Mouse (Mus musculus) layer of hippocampus, adult 9-11 months (tissue): ENCODE measurements at regions not wholly inside any gene's neighbourhood (a gene's known extent, or its start where the extent isn't known, plus 50 kb on each side); places are given as distances from the start of the nearest gene placed in this dataset.

Experiments used
- DNase-seq: peaks from one replicate; pipeline ENCODE4 v3.0.0; 2022

DNA sequence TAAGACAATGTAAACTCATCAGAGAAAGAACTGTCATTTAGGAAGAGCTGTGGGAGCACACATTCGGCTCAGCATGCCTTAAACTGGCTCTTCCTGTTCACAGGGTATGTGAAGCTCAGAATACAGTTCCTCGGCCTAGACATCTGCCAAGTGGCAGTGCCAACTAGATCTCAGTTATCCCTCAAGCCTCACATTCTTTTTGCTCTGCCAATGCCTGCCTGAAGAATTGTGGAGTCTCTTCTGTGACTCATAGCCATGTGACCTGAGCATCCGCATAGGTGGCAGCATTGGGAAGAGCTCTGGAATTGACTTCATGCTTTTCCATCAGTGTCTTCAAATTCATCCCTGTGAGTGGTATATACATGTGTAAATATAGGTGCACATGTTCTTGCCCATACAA, 59.7 kb downstream of the Prlhr start:
- DNase-seq: no peak

DNA sequence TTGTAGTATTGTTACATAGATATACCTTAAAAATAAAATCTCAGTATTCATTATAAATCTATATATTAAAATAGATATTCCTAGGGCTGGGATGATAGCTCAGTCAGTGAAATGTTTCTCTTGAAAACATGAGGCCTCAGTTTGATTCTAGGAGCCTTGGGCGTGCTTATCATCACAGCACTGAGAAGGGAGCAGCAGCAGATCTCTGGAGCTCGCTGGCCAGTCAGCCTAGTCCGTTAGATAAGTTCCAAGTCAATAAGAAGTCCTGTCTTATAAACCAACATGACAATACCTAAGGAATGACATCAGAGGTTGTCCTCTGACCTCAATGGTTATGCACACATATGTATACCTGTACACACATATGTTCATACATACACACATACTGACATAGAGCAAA, 68.7 kb downstream of the Prlhr start:
- DNase-seq: no peak

DNA sequence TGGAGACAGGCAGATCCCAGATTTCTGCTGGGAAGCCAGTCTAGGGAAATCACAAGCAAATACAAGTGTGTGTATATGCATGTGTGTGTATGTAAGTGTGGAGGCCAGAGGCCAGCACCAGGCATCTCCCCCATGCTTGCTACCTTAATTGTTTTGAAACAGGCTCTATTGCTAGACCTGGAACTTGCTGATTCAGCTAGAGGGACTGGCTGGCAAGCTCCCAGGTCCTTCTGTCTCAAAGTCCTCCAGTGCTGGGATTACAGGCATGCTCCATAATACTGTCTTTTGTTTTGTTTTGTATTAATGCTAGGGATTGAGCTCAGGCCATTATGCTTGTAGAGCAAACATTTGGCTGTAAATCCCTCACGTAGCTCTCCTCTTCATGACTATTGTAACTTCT, 70.4 kb downstream of the Prlhr start:
- no peak for DNase-seq

DNA sequence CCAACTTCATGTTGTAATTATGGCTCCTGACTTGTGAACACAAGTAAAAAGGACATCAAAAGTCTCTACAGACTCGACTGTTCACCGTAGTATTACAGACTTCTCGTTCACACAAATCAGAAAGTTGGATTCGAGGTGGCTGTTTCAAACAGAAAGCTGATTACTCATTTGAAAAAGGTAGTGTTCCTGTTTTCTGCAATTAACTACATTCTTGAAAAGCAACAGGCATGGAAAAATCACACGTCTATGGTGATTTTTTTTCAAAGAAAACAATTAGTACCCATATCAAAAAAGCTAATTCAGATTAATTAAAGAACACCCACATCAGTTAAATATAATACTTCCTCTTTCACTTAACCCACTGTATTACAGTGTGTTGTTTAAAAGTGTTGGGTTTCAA, 71.5 kb downstream of the Prlhr start:
- no peak for DNase-seq

DNA sequence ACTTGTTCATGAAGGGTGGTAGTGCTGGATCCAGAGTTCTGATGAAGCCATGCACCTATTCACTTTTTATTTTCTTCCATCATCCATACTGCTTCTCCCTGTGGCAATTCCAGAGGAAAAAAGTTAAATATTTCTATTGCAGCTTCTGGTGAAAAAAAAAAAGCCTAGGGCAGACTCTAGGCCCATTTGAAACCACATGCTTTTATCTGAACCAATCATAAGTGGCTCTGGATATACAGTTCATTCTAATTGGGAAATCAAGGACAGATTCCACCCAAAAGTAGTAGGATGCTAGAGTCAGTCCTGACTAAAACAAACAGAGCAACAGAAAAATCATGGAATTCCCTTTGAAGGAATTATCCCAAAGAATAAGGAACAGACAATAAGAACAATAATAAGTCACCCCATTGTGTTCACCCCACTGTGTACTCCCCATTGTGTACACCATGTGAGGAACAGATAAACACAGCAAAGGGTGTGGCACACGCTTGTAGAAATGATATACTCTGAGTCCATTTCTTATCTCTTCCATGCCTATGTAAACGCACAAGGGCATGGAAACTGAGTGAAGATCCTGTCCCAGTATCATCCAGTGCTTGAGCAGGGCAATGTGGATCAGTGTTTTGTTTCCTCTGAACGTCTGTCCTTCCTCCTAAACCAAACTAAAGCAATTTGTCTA, 81.4 kb downstream of the Prlhr start:
- no peak for DNase-seq

DNA sequence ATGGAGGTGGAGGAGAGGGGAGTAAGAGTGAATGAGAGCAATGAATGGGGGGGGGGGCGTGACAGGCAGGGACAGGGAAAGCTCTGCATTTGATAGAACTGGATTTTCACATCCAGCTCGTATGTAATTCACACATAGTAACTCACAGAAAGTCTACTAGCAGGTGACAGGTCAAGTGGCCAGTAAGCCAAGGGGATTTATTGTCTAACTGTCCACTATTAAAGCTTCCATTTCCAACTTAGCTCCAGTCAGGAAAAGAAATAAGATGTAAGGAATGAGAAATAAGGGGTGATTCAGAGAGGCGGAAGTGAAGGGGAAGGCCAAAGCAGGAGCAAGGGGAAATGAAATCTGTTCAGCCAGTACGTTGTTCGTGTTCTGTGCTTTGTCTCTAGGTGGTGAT, 83.4 kb downstream of the Prlhr start:
- DNase-seq: no peak

DNA sequence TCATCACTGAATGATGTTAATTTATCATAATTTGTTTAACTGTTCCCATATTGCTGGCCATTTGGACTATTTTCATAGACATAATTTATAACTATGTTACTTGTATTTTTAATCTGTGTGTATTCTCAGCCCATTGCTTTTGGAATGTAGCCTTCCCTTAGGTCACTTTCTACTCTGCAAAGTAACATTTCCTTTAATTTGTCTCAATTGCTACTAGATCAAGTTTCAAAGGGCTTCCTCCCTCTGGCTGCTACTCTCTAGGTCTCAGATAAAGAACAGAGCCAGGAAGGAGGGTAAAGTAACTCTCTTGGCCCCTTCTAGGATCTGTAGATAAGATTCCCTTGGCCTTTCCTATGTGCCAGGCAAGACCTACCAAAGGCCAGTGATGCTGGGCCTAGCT, 85.4 kb downstream of the Prlhr start:
- no peak for DNase-seq

DNA sequence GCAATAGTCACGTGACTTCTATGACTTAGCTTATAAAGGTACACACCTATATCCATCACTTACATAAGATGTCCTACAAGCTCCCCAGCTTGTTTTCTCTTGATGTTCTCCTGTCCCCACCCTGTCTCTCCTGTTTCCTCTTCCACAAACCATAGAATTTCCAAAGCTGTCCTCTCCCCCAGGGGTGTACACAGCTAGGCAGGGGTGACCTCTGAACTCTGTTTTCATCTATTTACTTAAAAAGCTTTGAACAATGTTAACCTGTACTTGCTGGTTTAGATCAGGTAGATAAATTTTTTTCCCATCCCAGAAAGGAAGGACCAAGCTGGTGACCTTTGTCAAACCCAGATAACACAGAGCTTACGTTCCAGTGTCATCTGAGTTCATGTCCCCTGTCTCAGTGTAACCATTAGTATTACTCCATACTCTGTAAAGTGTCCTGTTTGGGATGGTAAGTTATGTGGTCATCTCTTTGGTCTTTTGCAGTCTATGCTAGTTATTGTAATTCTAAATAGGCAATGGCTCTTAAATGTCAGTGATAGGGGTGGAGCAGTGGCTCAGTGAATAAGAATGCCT, 89.0 kb downstream of the Prlhr start:
- no peak for DNase-seq

DNA sequence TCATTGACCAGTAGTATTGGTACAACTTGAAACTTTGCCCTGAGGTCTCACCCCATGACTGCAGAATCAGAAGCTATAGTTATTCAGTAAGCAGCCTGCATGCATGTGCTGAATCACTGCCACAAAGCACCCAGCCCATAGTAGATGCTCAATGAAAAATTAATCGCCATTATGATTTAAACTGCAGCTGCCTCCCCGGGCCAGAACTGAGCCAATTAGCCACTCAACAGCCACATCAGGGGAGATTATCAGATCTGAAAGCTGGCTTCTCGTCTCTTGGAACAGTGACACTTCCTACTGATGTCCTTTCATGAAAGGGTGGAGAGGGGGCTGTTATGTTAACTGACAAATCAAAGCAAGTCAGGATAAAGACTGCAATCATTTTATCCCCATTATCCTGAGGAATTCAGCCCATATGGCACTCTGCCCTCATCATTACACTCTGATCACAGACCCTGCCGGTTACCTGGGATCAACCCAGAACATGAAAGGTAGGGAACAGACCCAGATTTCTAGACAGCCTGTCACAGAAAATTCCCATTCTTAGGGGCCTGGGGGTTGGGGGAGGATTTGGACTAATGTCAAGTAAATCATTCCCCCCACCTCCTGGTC, 104.0 kb downstream of the Prlhr start:
- no peak for DNase-seq

DNA sequence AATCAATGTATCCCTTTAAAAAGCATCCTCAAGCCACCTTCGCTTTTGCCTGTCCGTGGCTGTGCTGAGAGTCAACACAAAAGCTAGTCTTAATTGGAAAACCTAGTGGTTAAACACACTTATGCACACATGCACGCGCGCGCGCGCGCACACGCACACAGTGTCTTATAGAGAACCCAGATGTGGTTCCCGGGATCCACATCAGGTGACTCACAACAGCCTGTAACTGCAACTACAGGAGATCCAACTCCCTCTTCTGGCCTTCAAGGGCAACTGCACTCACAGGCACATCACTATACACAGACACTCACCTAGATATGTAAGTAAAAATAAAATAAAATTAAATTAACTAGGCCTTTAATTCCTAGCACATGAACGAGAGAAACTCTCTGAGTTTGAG, 118.4 kb upstream of the Fam204a start:
- no peak for DNase-seq

DNA sequence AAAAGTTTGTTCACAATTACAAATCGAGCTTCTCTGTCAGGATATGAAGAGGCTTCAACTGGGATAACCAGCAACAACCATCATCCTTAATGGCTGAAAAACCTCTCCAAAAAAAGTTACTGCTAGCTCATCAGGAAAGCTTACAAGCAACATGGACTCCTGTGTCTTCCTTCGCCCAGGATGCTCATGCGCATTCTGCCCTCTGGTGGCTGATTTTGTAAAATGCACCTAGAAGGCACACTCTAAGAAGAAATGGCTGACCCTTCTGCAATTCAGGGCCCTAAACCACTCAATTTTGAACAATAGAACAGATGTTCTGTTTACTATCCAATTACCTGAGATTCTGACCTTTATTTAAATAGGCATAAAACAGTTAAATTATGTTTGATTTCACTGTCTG, 115.0 kb upstream of the Fam204a start:
- peak; percentile 16 for DNase-seq

DNA sequence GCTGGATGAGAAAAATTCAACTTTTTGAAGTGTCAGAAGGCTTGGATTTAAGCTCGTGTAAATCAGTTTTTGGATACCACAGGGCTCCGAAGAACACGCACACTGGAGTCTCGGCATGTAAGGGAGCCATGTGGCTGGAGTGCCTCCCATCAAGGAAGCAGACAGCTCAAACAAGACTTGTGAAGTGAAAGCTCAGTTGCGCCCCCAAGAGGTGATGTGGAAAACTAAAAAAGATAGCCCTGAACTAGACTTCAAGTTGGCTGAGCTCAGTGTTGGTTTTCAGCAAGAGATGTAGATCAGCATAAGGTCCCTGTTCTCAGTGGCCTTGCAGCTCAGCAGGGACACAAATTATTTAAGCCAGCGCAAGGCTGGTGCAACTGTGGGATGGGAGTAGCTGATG, 113.7 kb upstream of the Fam204a start:
- no peak for DNase-seq

DNA sequence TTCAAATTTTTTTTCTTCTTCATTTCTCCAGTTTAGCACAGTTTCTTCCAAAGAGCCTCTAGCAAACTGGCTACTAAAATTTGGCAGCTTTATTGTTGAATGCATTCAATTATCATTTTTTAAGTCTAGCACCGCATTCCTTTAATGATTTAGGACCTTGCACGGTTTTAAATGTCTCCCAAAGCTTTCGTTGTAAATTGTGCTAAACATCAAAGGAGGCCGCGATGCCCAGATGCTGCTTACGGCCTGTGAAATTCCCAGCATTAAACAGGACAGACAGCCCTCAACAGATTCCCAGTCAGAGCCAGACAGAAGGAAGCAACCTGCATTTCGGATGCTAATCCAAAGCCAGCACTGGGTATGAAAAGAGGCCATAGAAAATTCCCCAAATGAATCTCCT, 108.0 kb upstream of the Fam204a start:
- DNase-seq: no peak

DNA sequence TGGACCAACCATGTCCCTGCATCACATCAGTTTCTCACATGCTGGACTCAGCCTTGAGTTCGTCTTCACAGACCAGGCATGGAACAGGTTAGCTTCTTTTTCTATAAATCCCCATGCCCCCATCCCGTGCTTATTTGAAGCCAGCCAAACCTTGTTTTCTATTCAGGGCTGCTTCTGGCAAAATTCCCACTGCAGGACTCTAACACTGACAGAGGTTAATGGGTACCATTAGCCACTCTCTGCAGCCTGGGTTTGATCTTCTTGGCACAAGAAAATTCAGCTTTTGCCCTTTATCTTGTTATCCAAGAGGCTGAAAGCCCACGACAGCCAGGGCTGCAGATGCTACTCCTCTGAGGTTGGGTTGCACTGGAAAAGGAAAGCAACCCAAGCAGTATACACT, 101.8 kb upstream of the Fam204a start:
- no peak for DNase-seq

DNA sequence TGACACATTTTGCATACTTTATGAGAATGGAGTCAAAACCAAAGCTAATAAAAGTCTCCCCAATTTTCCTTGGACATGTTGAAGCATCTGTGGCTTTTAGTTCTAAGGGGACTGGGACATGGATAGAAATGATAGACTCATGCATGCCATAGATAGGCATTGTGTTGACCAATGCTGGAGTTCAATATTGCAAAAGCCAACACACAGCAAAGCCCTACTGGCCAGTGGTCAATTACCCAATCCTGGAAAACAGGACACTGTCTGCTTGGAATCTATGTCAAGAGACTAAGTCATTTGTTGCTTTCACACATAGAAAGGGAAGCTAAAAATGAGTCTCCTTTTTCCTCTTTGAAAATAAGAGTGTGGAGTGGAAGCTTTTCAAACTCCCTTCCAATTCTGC, 99.1 kb upstream of the Fam204a start:
- DNase-seq: no peak

DNA sequence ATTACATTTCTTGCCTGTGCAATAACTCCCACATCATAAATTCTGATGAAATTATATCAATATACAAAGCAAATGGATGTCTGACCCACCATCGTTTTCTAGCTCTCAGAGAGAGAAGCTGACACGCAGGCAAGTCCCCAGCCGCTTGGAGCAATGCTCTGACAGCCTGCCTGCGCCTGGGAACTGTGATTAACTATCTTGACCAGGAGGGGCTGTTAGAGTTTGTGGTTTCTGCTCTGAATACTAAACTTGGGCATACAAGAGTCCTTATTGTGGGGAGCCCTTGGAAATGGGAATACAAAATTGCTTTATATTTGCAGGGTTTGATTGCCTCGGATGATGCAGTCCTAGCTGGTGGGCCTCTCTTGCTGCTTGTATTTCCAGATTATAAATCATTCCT, 98.6 kb upstream of the Fam204a start:
- DNase-seq: peak; percentile 8

DNA sequence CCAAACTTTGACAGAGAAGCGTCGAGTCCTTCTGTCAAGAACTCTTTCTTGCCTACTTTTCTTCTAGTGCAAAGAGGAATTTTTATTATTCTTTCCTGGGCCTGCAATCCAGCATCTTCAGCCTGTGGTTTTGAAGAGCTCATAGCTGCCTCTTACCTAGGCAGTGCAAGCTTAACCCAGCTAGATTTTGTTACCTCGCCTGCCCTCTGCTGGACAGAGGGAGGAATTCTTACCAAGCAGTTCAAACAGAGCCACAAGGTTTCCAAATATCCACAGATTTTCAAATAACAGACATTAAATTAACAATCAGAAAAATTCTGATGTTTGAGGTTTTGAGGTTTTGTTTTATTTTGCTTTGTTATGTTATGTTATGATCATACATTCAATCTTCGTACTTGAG, 84.1 kb upstream of the Fam204a start:
- DNase-seq: peak; percentile 44

DNA sequence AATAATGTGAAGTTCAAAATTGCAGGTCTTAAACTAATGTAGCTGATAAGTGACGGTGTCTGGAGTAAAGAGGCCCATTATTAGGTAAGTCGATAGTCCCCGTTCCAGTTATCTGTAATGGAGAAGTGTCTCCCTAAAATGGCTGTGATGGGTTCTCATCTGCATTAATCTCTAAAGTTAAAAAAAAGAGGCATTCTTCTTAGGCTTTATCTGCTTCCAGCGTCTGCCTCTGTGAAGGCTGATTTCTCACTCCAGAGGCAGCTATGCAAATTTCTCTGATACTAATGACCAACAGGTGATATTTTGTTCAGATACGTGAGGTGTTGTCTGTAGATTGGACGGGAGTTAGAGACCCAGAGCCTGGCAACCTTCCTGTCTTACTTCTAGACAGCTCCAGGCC, 75.9 kb upstream of the Fam204a start:
- no peak for DNase-seq

DNA sequence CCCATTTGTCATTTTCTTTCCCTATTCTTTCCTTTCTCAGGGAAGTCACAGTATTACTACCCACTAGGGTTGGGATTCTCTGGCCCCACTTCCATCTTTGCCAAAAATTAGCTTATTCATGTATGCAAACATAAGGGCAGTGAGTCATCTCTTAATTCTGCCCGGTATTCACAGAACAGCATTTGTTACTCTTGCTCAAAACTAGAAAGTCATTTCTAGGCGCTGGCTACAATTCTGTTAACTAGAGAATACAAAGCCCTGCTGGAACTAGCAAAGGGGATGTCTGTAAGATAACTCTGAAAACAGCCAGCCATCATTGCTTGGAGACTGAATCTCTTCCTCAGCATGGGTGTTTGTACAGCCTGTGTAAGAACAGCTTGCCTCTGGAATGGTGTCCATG, 74.4 kb upstream of the Fam204a start:
- peak; percentile 6 for DNase-seq

DNA sequence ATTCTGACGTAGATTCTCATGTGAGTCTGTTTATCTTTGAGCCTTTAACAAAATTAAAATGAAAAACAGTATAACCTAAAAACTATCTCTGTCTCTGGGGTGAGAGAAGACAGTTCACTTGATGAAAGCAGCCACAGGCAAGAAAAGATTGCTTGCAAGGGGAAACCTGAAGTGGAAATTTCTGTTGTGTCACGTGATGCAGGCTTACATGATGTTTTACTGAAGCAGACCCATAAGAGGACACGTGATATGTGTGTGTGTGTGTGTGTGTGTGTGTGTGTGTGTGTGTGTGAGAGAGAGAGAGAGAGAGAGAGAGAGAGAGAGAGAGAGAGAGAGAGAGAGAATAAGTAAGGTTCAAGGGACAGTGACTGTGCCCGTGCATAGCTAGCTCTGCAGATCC, 63.7 kb upstream of the Fam204a start:
- no peak for DNase-seq

DNA sequence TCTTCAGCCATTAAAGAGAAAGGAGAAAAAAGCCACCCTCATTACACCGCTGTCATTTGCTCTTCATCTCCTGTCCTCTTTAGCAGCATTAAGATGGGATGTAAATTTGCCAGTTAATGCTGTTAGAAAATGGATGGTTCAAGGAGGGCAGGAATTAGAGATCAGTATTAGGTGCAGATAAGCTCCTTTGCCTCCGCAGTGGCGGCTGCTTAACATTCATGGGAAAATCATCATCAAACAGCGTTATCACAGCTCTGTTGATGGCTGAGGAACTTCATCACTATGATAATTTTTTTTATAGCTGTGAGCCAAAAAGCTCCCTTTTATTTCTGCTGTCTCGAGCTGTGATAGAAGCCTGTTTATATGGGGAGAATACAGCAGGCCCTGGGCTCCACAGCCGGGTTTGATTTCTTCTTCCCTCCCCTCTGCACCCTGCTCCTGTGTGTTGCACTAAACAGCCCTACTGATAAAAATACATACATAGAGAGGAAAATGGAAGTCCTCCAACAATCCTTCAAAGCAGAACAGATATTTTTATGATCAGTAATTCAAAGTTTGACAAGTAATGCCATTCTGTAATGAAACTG, 60.4 kb upstream of the Fam204a start:
- no peak for DNase-seq

DNA sequence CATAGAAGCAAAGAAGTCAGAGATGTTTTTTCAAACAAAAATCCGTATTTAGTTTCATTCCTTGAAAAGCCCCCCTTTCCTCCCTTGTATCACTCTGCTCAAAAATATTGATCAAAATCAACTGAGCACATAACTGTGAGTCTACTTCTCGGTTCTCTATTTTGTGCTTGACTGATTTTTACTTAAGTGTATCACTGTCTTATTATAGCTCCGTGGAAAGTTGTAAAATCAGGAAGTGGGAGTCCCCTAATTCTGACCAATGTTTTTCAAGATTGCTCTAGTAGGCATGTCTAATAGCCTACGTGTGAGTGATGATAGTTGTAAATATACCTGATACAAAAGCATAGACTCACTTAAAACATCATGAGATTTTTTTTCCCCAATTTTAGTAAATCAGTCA, 58.4 kb upstream of the Fam204a start:
- DNase-seq: no peak
